Mouse (Mus musculus): Measurements from ENCODE around the gene Thbs3.
"Not testable (repeated sequence)": the region's sequence is repeated elsewhere in the genome, so short reads cannot be mapped to it uniquely, and the experiment has no call there.

Gene Thbs3

GRCm38 (mm10) chr3:89195979-89196877 is 18.8 kb upstream of the Thbs3 start:
- peak; percentile 93 for DNase-seq (ENCODE audit: extremely low spot score, low spot score)

- no peak for DNase-seq (ENCODE audit: extremely low spot score, low spot score)
Measured at GRCm38 (mm10) chr3:89199839-89200238, 15.1 kb upstream of the Thbs3 start.

GRCm38 (mm10) chr3:89202253-89203141 is 12.5 kb upstream of the Thbs3 start, which contains the start of gene Gba:
Gba (plus strand) TSS chr3:89202928.
- peak; percentile 86 for DNase-seq (ENCODE audit: extremely low spot score, low spot score)

GRCm38 (mm10) chr3:89203142-89203514 is 11.9 kb upstream of the Thbs3 start:
- no peak for DNase-seq (ENCODE audit: extremely low spot score, low spot score)

- DNase-seq (ENCODE audit: extremely low spot score, low spot score) = no peak
Measured at GRCm38 (mm10) chr3:89206079-89206478, 8.9 kb upstream of the Thbs3 start.

- no peak for DNase-seq (ENCODE audit: extremely low spot score, low spot score)
Measured at GRCm38 (mm10) chr3:89206695-89207094, 8.3 kb upstream of the Thbs3 start.

GRCm38 (mm10) chr3:89208075-89208657 is 6.8 kb upstream of the Thbs3 start:
- no peak for DNase-seq (ENCODE audit: extremely low spot score, low spot score)

GRCm38 (mm10) chr3:89208736-89209135 is 6.2 kb upstream of the Thbs3 start:
- no peak for DNase-seq (ENCODE audit: extremely low spot score, low spot score)

GRCm38 (mm10) chr3:89209731-89210130 is 5.2 kb upstream of the Thbs3 start:
- DNase-seq (ENCODE audit: extremely low spot score, low spot score) = no peak

- DNase-seq (ENCODE audit: extremely low spot score, low spot score) = no peak
Measured at GRCm38 (mm10) chr3:89210162-89210561, 4.8 kb upstream of the Thbs3 start.

GRCm38 (mm10) chr3:89210731-89211130 is 4.2 kb upstream of the Thbs3 start:
- no peak for DNase-seq (ENCODE audit: extremely low spot score, low spot score)

GRCm38 (mm10) chr3:89213803-89214530 is 1.0 kb upstream of the Thbs3 start:
- DNase-seq (ENCODE audit: extremely low spot score, low spot score) = peak; percentile 92

- peak; percentile 86 for DNase-seq (ENCODE audit: extremely low spot score, low spot score)
Measured at GRCm38 (mm10) chr3:89215853-89216252, 873 bp downstream of the Thbs3 start.

- not testable (repeated sequence) for DNase-seq (ENCODE audit: extremely low spot score, low spot score)
Measured at GRCm38 (mm10) chr3:89216407-89216806, 1.4 kb downstream of the Thbs3 start.

- DNase-seq (ENCODE audit: extremely low spot score, low spot score) = no peak
Measured at GRCm38 (mm10) chr3:89218271-89218670, 3.3 kb downstream of the Thbs3 start.

- DNase-seq (ENCODE audit: extremely low spot score, low spot score) = no peak
Measured at GRCm38 (mm10) chr3:89219546-89219945, 4.6 kb downstream of the Thbs3 start.

GRCm38 (mm10) chr3:89221167-89221566 is 6.2 kb downstream of the Thbs3 start:
- no peak for DNase-seq (ENCODE audit: extremely low spot score, low spot score)

- DNase-seq (ENCODE audit: extremely low spot score, low spot score) = no peak
Measured at GRCm38 (mm10) chr3:89224796-89225195, 9.8 kb downstream of the Thbs3 start.

- no peak for DNase-seq (ENCODE audit: extremely low spot score, low spot score)
Measured at GRCm38 (mm10) chr3:89225321-89225815, 10.4 kb downstream of the Thbs3 start.

- peak; percentile 68 for DNase-seq (ENCODE audit: extremely low spot score, low spot score)
Measured at GRCm38 (mm10) chr3:89225918-89226317, 10.9 kb downstream of the Thbs3 start.

- DNase-seq (ENCODE audit: extremely low spot score, low spot score) = peak; percentile 52
Measured at GRCm38 (mm10) chr3:89226361-89226760, 11.4 kb downstream of the Thbs3 start.
